Comparison of ENCODE assay signal across 8 mouse cellular contexts in genomic region chr16:95769066-95769995, GRCm38 (mm10).
DNase-seq lines count a peak whose midpoint lies in the region; ATAC-seq and TF ChIP-seq lines count a peak whose summit lies in the region.
"Had no signal": no experiment of that assay in that cellular context is flagged by ENCODE, and none has a peak within 500 bp of the region (broad histone marks: within the 10 kb centered on the region; RNA-seq: fewer than 3 reads in every experiment).

No protein-coding gene starts in this region.

- no peak for DNase-seq in midbrain, embryonic 11.5 days (ENCODE audit: low spot score, missing footprints)
- peak; percentile 75 for DNase-seq in brain, embryonic 14.5 days (ENCODE audit: low read depth)
- DNase-seq in frontal cortex, adult 2 months (ENCODE audit: extremely low spot score in 1 of 2, low spot score in 1 of 2): peak; percentile 86 to 93
- DNase-seq in layer of hippocampus, postnatal 36 days: peak; percentile 73 to 77
- peak; percentile 72 for DNase-seq in naive thymus-derived CD4-positive, alpha-beta T cell, adult 2 months (ENCODE audit: low read depth)
- no peak for DNase-seq in embryo, embryonic 10.5 days (ENCODE audit: low spot score)

- TF ChIP-seq POLR2A in brain, embryonic 14.5 days (IDR thresholded peaks at IDR 0.05; ENCODE audit: borderline replicate concordance, extremely low read depth, insufficient read depth, insufficient read length, poor library complexity, severe bottlenecking): no peak

- 0 out of 2 replicates have a peak, but pooled peaks cover 4% of the 10 kb centered on the region for H3K4me1 ChIP-seq in midbrain, embryonic 13.5 days (replicated peaks)
- no peaks in the 10 kb centered on the region for H3K4me1 ChIP-seq in midbrain, embryonic 11.5 days (ENCODE audit: control insufficient read depth, insufficient read depth, low read length)

- 0 out of 2 replicates have a peak, but pooled peaks have one; percentile 9 for ATAC-seq in midbrain, embryonic 13.5 days
- ATAC-seq in midbrain, embryonic 11.5 days (ENCODE audit: low FRiP score): no peak

- no peaks in the 10 kb centered on the region for H3K27me3 ChIP-seq in midbrain, embryonic 13.5 days
- no peaks in the 10 kb centered on the region for H3K27me3 ChIP-seq in midbrain, embryonic 11.5 days (ENCODE audit: control insufficient read depth, insufficient read depth, low read length)

- no peak for TF ChIP-seq CTCF in brain, embryonic 14.5 days (IDR thresholded peaks at IDR 0.05; ENCODE audit: borderline replicate concordance, extremely low read depth, insufficient read depth, insufficient read length)

- no peaks in the 10 kb centered on the region for H3K9me3 ChIP-seq in midbrain, embryonic 13.5 days
- no peaks in the 10 kb centered on the region for H3K9me3 ChIP-seq in midbrain, embryonic 11.5 days (ENCODE audit: control insufficient read depth, low read length)

- 42% methylated on average over 14 of the region's 14 CpGs for WGBS in midbrain, embryonic 13.5 days
- WGBS in midbrain, embryonic 11.5 days: 47% methylated on average over 14 of the region's 14 CpGs

- H3K4me2 ChIP-seq in midbrain, embryonic 13.5 days (replicated peaks): no peak overlapping the region
- H3K4me2 ChIP-seq in midbrain, embryonic 11.5 days: no peak overlapping the region

- H3K27ac ChIP-seq in midbrain, embryonic 13.5 days: no peak overlapping the region
- no peak overlapping the region for H3K27ac ChIP-seq in midbrain, embryonic 11.5 days (ENCODE audit: low read depth, low read length)

- H3K9ac ChIP-seq in midbrain, embryonic 13.5 days (replicated peaks): no peak overlapping the region
- H3K9ac ChIP-seq in midbrain, embryonic 11.5 days (ENCODE audit: low read length): no peak overlapping the region

- no peaks in the 10 kb centered on the region for H3K36me3 ChIP-seq in midbrain, embryonic 13.5 days
- H3K36me3 ChIP-seq in midbrain, embryonic 11.5 days (ENCODE audit: control insufficient read depth, insufficient read depth, low read length): no peaks in the 10 kb centered on the region

- H3K4me3 ChIP-seq in midbrain, embryonic 13.5 days (replicated peaks): no peak overlapping the region
- no peak overlapping the region for H3K4me3 ChIP-seq in midbrain, embryonic 11.5 days (ENCODE audit: low read depth, low read length)
- H3K4me3 ChIP-seq: erythroblast, embryonic 14.5 days had no signal

Comparison
In these comparisons a context has a peak if more than half of its experiments do, and no peak if none do; other contexts are left out.
1. DNase-seq: peak in brain, embryonic 14.5 days (single experiment), frontal cortex, adult 2 months (2 of 2), layer of hippocampus, postnatal 36 days (2 of 2) and naive thymus-derived CD4-positive, alpha-beta T cell, adult 2 months (single experiment); none in midbrain, embryonic 11.5 days (single experiment) and embryo, embryonic 10.5 days (single experiment).